Mouse (Mus musculus) heart, embryonic 11.5 days (tissue): Measurements from ENCODE around the gene Pcdh9. TPM values are rescaled to one million over a fixed set of nuclear protein-coding genes. Genes with fewer than 3 reads are reported as not detected.

Source experiments
- ATAC-seq: fragments of 200-750 bp; cut with Nextera tagmentation; replicated peaks from 2 replicates; pipeline ENCODE4 v1.8.0; 2017; ENCODE audit warnings: moderate library complexity; ENCODE audit not compliant: insufficient number of reproducible peaks, low FRiP score, low TSS enrichment
- H3K27ac ChIP-seq: fragments of 300-500 bp; sonication (generic); 2 replicates; pipeline ENCODE4 v1.5.1; 2014; ENCODE audit warnings: mild to moderate bottlenecking, low read depth, low read length
- H3K27me3 ChIP-seq: fragments of 300-500 bp; sonication (generic); 2 replicates; pipeline ENCODE4 v1.6.1; 2014; ENCODE audit warnings: mild to moderate bottlenecking, low read length, mixed read lengths; ENCODE audit not compliant: control insufficient read depth, insufficient read depth
- H3K36me3 ChIP-seq: fragments of 300-500 bp; sonication (generic); 2 replicates; pipeline ENCODE4 v1.6.1; 2014; ENCODE audit warnings: mild to moderate bottlenecking, low read length, moderate library complexity, mixed read lengths; ENCODE audit not compliant: control insufficient read depth, insufficient read depth
- H3K4me1 ChIP-seq: fragments of 300-500 bp; sonication (generic); 2 replicates; pipeline ENCODE4 v1.6.1; 2014; ENCODE audit warnings: low read length; ENCODE audit not compliant: control insufficient read depth, insufficient read depth
- H3K4me2 ChIP-seq: fragments of 300-500 bp; sonication (generic); 2 replicates; pipeline ENCODE4 v1.6.1; 2014; ENCODE audit warnings: mild to moderate bottlenecking, moderate library complexity
- H3K4me3 ChIP-seq: fragments of 300-500 bp; sonication (generic); 2 replicates; pipeline ENCODE4 v1.5.1; 2014; ENCODE audit warnings: low read depth, low read length
- H3K9ac ChIP-seq: fragments of 300-500 bp; sonication (generic); 2 replicates; pipeline ENCODE4 v1.6.1; 2014; ENCODE audit warnings: mild to moderate bottlenecking, low read depth, low read length, moderate library complexity
- H3K9me3 ChIP-seq: fragments of 300-500 bp; sonication (generic); replicated peaks from 2 replicates; pipeline ENCODE4 v1.6.1; 2016; ENCODE audit warnings: low read length; ENCODE audit not compliant: control insufficient read depth
- WGBS: fragments of 180-500 bp; shearing (Covaris S2); extraction: QIAGEN DNeasy Blood & Tissue Kit; methylation state at CpG from one replicate; pipeline ENCODE4 v1.1.7; 2014; ENCODE audit not compliant: insufficient replicate concordance; 5-methylcytosine and 5-hydroxymethylcytosine counted together
- polyA plus RNA-seq: library from polyadenylated mRNA; unstranded; fragments of >200 nt; fragmentation: Nextera tagmentation; extraction: Ambion mirVana; gene quantifications from 2 replicates; pipeline ENCODE4 v1.2.1, GENCODE M21; 2014

Pcdh9 gene
- polyA plus RNA-seq, 1 experiment from 2014 or later, result 5.6 TPM

DNA sequence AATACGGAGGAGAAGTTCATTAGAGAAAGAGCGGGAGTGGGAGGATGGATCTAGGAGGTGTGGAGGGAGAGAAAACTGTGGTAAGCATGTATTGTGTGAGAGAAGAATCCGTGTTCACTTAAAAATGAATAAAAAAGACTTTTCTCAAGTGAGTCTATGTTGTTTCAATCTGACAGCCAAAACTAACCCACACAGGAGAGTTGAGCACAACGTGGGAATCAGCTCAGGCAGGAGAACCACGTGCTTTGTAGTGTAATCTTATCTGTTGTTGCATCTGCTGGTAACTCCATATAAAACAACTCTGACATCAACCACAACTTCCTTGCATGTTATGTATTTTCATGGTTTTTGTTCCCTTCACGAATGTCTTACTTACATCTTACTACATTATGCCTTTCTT is 58.0 kb downstream of the Pcdh9 start:
- Histone ChIP-seq H3K4me1 (no peaks in the 10 kb centered on the region), H3K4me3 (no peak overlapping the region), H3K36me3 (no peaks in the 10 kb centered on the region), H3K9me3 (no peaks in the 10 kb centered on the region), H3K9ac (no peak overlapping the region), H3K4me2 (no peak overlapping the region), H3K27me3 (no peaks in the 10 kb centered on the region), H3K27ac (no peak overlapping the region)
- ATAC-seq, result no peak
- WGBS, result 81% methylated on average over 6 of the region's 6 CpGs

DNA sequence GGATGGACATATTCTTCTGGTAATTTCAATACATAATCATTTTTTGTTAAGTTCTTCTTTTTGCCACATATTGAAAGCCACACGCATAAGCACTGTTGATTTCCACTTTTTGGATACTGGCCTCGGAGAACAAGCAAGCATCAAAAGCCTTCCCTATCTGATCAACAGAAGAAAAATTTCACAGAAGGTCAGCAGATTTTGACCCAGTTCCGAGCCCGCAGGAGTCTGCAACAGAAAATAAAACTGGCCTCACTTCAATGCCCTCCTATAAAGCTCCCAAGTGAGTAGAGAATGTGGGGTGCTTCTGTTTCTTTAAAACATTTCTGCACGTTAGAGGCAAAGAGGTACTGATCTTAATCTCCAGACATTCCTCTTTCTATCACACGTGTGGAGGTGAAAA is 63.3 kb downstream of the Pcdh9 start:
- no peak overlapping the region for H3K4me2 ChIP-seq
- H3K27me3 ChIP-seq, result no peaks in the 10 kb centered on the region
- no peak overlapping the region for H3K27ac ChIP-seq
- H3K4me3 ChIP-seq, result no peak overlapping the region
- H3K9ac ChIP-seq, result no peak overlapping the region
- no peaks in the 10 kb centered on the region for H3K9me3 ChIP-seq
- no peaks in the 10 kb centered on the region for H3K4me1 ChIP-seq
- ATAC-seq, result no peak
- 64% methylated on average over 6 of the region's 6 CpGs for WGBS
- no peaks in the 10 kb centered on the region for H3K36me3 ChIP-seq

DNA sequence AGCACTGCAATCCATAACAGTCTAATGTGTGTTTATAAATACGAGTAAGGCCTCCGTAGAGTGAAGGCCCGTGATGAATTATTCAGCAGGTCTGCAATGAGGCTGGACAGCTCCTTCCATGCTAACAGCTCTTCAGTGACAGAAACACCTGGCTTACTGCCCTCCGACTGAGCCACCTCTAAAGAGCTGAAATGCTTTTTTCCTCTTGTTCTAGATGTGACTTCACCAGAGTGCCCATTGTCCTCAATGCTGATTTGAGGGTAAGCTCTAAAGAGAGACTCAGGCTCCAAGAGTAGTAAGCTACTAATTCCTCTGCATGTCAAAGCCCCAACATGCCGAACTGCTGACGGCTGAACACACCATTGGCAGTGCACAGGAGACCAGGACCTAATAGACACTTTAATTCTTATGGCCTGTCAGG is 64.4 kb downstream of the Pcdh9 start:
- Histone ChIP-seq H3K27me3 (no peaks in the 10 kb centered on the region), H3K4me3 (no peak overlapping the region), H3K9me3 (no peaks in the 10 kb centered on the region), H3K27ac (no peak overlapping the region), H3K4me1 (no peaks in the 10 kb centered on the region), H3K9ac (no peak overlapping the region), H3K4me2 (no peak overlapping the region), H3K36me3 (no peaks in the 10 kb centered on the region)
- WGBS, result 60% methylated on average over 6 of the region's 6 CpGs
- ATAC-seq, result no peak

DNA sequence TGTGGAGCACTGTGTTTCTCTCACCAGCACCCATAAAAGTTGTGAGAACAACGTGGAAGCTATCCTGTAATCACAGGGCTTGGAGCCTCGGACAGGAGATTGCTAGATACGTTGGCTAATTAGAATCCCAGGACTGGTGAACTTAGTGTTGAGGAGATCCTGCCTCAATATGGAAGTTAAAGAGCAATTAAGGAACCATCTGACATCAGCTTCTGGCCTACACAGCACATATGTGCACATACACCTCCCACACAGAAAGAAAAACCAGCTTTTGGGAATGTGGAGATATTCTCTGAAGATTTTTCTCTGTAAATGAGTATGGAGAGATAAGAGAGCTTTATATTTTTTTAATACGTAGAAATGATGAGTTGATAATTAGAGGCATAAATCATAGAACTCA is 71.6 kb downstream of the Pcdh9 start:
- no peaks in the 10 kb centered on the region for H3K9me3 ChIP-seq
- no peaks in the 10 kb centered on the region for H3K27me3 ChIP-seq
- H3K27ac ChIP-seq, result no peak overlapping the region
- no peak overlapping the region for H3K4me2 ChIP-seq
- ATAC-seq, result no peak
- WGBS, result 81% methylated on average over 4 of the region's 4 CpGs
- H3K36me3 ChIP-seq, result no peaks in the 10 kb centered on the region
- H3K9ac ChIP-seq, result no peak overlapping the region
- H3K4me3 ChIP-seq, result no peak overlapping the region
- no peaks in the 10 kb centered on the region for H3K4me1 ChIP-seq

DNA sequence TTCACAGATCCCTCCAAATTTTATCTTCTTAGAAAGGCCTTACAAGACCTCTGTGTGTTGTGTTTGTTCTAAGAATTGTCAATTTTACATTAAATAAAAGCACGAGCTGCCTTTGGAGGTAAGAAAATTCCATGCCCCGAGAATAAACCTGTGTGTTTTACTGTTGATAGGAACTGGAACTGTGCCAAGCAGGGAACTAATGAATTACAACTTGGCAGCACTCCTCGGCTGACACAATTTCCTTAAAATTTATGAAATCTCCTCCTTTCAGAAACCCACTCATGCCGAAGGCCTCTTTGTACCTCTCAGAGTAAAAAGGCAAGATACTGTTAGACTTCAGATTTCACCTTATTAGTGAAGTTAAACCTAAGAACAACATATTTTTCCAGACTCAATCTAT is 72.9 kb downstream of the Pcdh9 start:
- Histone ChIP-seq H3K27me3 (no peaks in the 10 kb centered on the region), H3K9me3 (no peaks in the 10 kb centered on the region), H3K4me2 (no peak overlapping the region), H3K36me3 (no peaks in the 10 kb centered on the region), H3K4me3 (no peak overlapping the region), H3K27ac (no peak overlapping the region), H3K4me1 (no peaks in the 10 kb centered on the region), H3K9ac (no peak overlapping the region)
- ATAC-seq, result no peak
- 53% methylated on average over 4 of the region's 4 CpGs for WGBS

DNA sequence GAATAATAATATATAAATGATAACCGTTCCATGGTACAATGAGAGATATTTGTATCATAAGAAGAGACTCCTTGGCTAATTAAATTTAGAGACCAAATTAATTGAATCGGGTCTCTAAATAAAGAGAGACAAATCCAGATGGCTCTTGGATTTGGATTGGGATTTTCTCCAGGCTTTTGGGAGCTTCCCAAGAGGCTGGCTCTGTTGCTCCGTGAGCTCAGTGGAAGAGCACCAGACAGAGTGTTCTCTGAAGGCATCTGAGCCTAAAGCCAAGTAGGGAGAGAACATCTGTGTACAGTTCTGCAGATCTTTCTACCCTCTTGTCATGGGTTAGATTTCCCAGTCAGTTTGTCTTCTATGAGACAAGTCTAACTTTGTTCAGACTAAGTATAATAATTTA is 95.9 kb downstream of the Pcdh9 start:
- WGBS, result 83% methylated on average over 3 of the region's 3 CpGs
- Histone ChIP-seq H3K4me1 (no peaks in the 10 kb centered on the region), H3K27ac (no peak overlapping the region), H3K36me3 (no peaks in the 10 kb centered on the region), H3K27me3 (no peaks in the 10 kb centered on the region), H3K4me2 (no peak overlapping the region), H3K9ac (no peak overlapping the region), H3K4me3 (no peak overlapping the region), H3K9me3 (no peaks in the 10 kb centered on the region)
- no peak for ATAC-seq

DNA sequence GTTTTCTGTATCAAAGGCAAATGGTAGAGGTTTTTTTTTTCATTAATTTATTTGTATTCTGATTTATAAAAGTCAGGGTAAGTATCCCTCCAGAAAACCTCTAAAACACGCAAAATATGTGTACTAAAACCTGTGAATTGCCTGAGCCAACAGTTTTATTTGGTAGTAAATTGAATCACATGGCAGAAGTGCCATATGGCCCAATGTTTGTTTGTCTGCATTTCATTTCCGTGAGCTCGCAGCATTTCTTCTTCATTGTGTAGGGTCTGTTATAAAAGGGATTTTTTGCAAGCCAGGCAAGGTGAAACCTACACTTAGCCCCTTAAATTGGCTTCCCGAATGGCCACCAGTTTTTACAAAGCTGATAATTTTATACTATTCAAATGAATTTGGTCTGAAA is 104.2 kb downstream of the Pcdh9 start:
- no peak overlapping the region for H3K4me2 ChIP-seq
- H3K9ac ChIP-seq, result no peak overlapping the region
- H3K36me3 ChIP-seq, result no peaks in the 10 kb centered on the region
- no peak overlapping the region for H3K4me3 ChIP-seq
- H3K4me1 ChIP-seq, result no peaks in the 10 kb centered on the region
- no peak for ATAC-seq
- no peaks in the 10 kb centered on the region for H3K9me3 ChIP-seq
- 74% methylated on average over 4 of the region's 4 CpGs for WGBS
- no peak overlapping the region for H3K27ac ChIP-seq
- no peaks in the 10 kb centered on the region for H3K27me3 ChIP-seq

DNA sequence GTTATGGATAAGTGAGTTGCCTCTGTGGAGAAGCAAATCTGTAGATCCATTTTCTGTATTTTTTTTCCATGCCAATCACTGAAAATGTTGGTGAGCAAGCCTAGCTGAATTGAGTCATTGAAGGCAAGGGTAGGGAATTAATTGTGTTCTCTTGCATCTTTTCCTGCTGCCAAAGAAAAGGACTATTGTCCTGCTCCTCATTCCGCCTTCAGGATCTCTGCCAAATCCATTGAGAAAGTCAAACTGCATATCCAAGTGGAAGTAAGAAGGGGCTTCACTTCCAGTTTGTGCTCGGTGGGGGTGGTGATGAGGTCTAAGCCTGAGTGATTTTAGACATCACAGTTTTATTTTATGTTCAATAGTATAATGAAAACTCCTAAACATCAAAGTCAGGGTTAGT is 105.4 kb downstream of the Pcdh9 start:
- H3K27ac ChIP-seq, result no peak overlapping the region
- WGBS, result 59% methylated on average over 2 of the region's 2 CpGs

DNA sequence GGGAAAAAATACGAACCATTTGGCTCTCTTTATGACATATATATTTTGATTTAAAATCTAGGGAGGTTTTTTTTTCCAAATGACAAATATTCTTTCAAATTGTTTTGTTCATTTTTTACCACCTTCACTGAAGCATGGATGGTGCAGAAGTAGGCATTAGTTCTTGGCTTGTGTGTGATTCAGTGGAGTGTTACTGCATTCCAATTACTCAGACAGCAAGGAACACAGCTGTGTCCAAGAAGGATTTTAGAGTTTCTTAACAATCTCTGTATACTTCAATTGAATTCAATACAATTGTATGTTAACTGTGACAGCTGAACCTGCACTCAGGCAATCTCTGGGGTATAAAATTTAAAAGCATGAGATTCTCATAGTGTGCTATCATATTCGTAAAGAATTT is 127.6 kb downstream of the Pcdh9 start:
- no peaks in the 10 kb centered on the region for H3K36me3 ChIP-seq
- H3K27me3 ChIP-seq, result no peaks in the 10 kb centered on the region
- 82% methylated on average over 2 of the region's 2 CpGs for WGBS
- no peak overlapping the region for H3K4me2 ChIP-seq
- no peak overlapping the region for H3K4me3 ChIP-seq
- H3K4me1 ChIP-seq, result no peaks in the 10 kb centered on the region
- no peak overlapping the region for H3K27ac ChIP-seq
- no peak overlapping the region for H3K9ac ChIP-seq
- ATAC-seq, result no peak
- no peaks in the 10 kb centered on the region for H3K9me3 ChIP-seq

More for the DNA sequence above, 105.4 kb downstream of the Pcdh9 start:
- Histone ChIP-seq H3K27me3 (no peaks in the 10 kb centered on the region), H3K4me2 (no peak overlapping the region), H3K9ac (no peak overlapping the region), H3K4me1 (no peaks in the 10 kb centered on the region), H3K4me3 (no peak overlapping the region), H3K36me3 (no peaks in the 10 kb centered on the region), H3K9me3 (no peaks in the 10 kb centered on the region)
- no peak for ATAC-seq
